Mouse (Mus musculus): Measurements from ENCODE around the gene Efcab11. TPM values are rescaled to one million over a fixed set of nuclear protein-coding genes. Genes with fewer than 3 reads are reported as not detected.

Efcab11 gene
- total and polyA plus RNA-seq, 3 experiments: 7.9 to 12.2 (median 8.0) TPM

GRCm38 (mm10) chr12:99885282-99885901 lies 1.2 kb upstream of the Efcab11 start (continued):
- no peak for TF ChIP-seq ZC3H11A (IDR thresholded peaks at IDR 0.05; ENCODE audit: low read depth, low read length)
- TF ChIP-seq RAD21 (IDR thresholded peaks at IDR 0.05; ENCODE audit: low read depth, low read length): peak; percentile 43
- no peak for TF ChIP-seq ETS1 (conservative IDR thresholded peaks at IDR 0.05; ENCODE audit: low read depth, low read length)
- TF ChIP-seq JUND (conservative IDR thresholded peaks at IDR 0.05; ENCODE audit: low read depth, low read length): no peak
- TF ChIP-seq RCOR1 (conservative IDR thresholded peaks at IDR 0.05; ENCODE audit: low read depth, low read length): no peak
- peak; percentile 63; the same call in 1 of the 2 replicates for TF ChIP-seq NELFE (IDR thresholded peaks at IDR 0.05; ENCODE audit: low read depth, low read length)
- TF ChIP-seq MYC (IDR thresholded peaks at IDR 0.05; ENCODE audit: low read depth, low read length): no peak
- no peak for TF ChIP-seq PAX5 (IDR thresholded peaks at IDR 0.05; ENCODE audit: low read length)
- TF ChIP-seq ZNF384 (IDR thresholded peaks at IDR 0.05; ENCODE audit: low read depth, low read length): peak; percentile 73
- no peak for TF ChIP-seq JUN (IDR thresholded peaks at IDR 0.05; ENCODE audit: insufficient read depth, low read depth, low read length)

- peaks cover 0 to 27% of the 10 kb centered on the region in 2 experiments for H3K36me3 ChIP-seq (replicated peaks in 1 of 2; ENCODE audit: control insufficient read depth in 1 of 2, insufficient read depth in 1 of 2, low read length in 1 of 2)
- peak overlapping the region; percentile 71 to 100 (median 98) for H3K4me3 ChIP-seq (replicated peaks in 1 of 3; ENCODE audit: low read depth in 2 of 3, low read length in 2 of 3, poor library complexity in 1 of 3)
- H3K27ac ChIP-seq (ENCODE audit: insufficient read depth, low read depth): peak overlapping the region; percentile 79; the same call in 1 of the 2 replicates
- H3K4me2 ChIP-seq (ENCODE audit: insufficient read depth, low read depth, poor library complexity, severe bottlenecking): peak overlapping the region; percentile 65
- peaks cover 6% of the 10 kb centered on the region for H3K79me2 ChIP-seq (replicated peaks; ENCODE audit: control insufficient read depth, extremely low read depth, insufficient read depth, poor library complexity, severe bottlenecking)
- H3K9me3 ChIP-seq (replicated peaks; ENCODE audit: low read length): no peaks in the 10 kb centered on the region
- H3K27me3 ChIP-seq (replicated peaks): no peaks in the 10 kb centered on the region
- TF ChIP-seq MYC (IDR thresholded peaks at IDR 0.05; ENCODE audit: low read depth, low read length): no peak
- TF ChIP-seq ZKSCAN1 (IDR thresholded peaks at IDR 0.05; ENCODE audit: borderline replicate concordance, low read depth, low read length): no peak
- TF ChIP-seq KAT2A (IDR thresholded peaks at IDR 0.05; ENCODE audit: insufficient replicate concordance, low read length): no peak
- no peak for TF ChIP-seq NRF1 (IDR thresholded peaks at IDR 0.05; ENCODE audit: low read depth, low read length)
- TF ChIP-seq RAD21 (IDR thresholded peaks at IDR 0.05; ENCODE audit: low read depth, low read length): no peak
- TF ChIP-seq GABPA (IDR thresholded peaks at IDR 0.05; ENCODE audit: insufficient replicate concordance, low read depth, low read length): no peak
- no peak for TF ChIP-seq POLR2A (IDR thresholded peaks at IDR 0.05; ENCODE audit: low read depth, low read length)
- TF ChIP-seq SIN3A (IDR thresholded peaks at IDR 0.05; ENCODE audit: low read length): no peak
- in situ Hi-C loops (cut with MboI; ENCODE audit: low pct_ligation_motif_present, low pct_unique_long_range_greater_than_20kb, low sequenced_read_pairs) (loop anchor here (25.0 kb wide), 1 partner anchor 796 kb away; no protein-coding TSS in a partner anchor), dilution Hi-C loops (cut with MboI; ENCODE audit: extremely low pct_ligation_motif_present, extremely low pct_unique_long_range_greater_than_20kb, low sequenced_read_pairs) (no loop called here)
- peak; percentile 40 for DNase-seq (ENCODE audit: extremely low read depth)
- peak overlapping the region; percentile 94 for H3K9ac ChIP-seq (ENCODE audit: insufficient read depth, low read depth)
- peaks cover 12 to 39% of the 10 kb centered on the region in 2 experiments for H3K4me1 ChIP-seq (ENCODE audit: control insufficient read depth in 1 of 2, insufficient read depth in 2 of 2)
Observed at GRCm38 (mm10) chr12:99883713-99884105, 530 bp downstream of the Efcab11 start.
